Mouse (Mus musculus) small intestine, adult 2 months (tissue): ENCODE measurements around the gene Ffar4.

ENCODE experiments used
- CTCF ChIP-seq: fragments of 200-500 bp; IDR thresholded peaks from 2 replicates; pipeline ENCODE4 v1.5.1; 2012; ENCODE audit warnings: low read depth, mild to moderate bottlenecking, control low read depth, inconsistent platforms, low read length, moderate library complexity, mixed read lengths; ENCODE audit not compliant: insufficient replicate concordance, insufficient read length; ENCODE audit errors: extremely low read depth
- POLR2A ChIP-seq: fragments of 200-500 bp; IDR thresholded peaks from 2 replicates; pipeline ENCODE4 v1.6.1; 2012; ENCODE audit warnings: low read depth, mild to moderate bottlenecking, control low read depth, inconsistent platforms, low read length, moderate library complexity

GRCm38 (mm10) chr19:38143540-38144271 is 46.8 kb downstream of the Ffar4 start:
- no peak for TF ChIP-seq CTCF
- TF ChIP-seq POLR2A: no peak
